Mouse (Mus musculus) limb, embryonic 11.5 days (tissue): ENCODE measurements around the gene Hikeshi. TPM values are rescaled to one million over a fixed set of nuclear protein-coding genes. Genes with fewer than 3 reads are reported as not detected.
A peak's percentile ranks its signal among the peaks of the same experiment; 100 is the strongest.

ENCODE experiments used
- ATAC-seq: fragments of 200-750 bp; cut with Nextera tagmentation; 2 replicates; pipeline ENCODE4 v1.8.0; 2017; ENCODE audit warnings: low read depth; ENCODE audit not compliant: insufficient number of reproducible peaks, low FRiP score, low TSS enrichment
- DNase-seq: peaks from one replicate; pipeline ENCODE4 v3.0.0-alpha.2; 2015; ENCODE audit warnings: low spot score
- H3K27ac ChIP-seq: fragments of 300-500 bp; sonication (generic); replicated peaks from 2 replicates; pipeline ENCODE4 v1.5.1; 2014; ENCODE audit warnings: low read depth, mild to moderate bottlenecking, low read length
- H3K27me3 ChIP-seq: fragments of 300-500 bp; sonication (generic); 2 replicates; pipeline ENCODE4 v1.6.1; 2014; ENCODE audit warnings: mild to moderate bottlenecking, low read length, mixed read lengths; ENCODE audit not compliant: control insufficient read depth, insufficient read depth
- H3K36me3 ChIP-seq: fragments of 300-500 bp; sonication (generic); 2 replicates; pipeline ENCODE4 v1.6.1; 2014; ENCODE audit warnings: mild to moderate bottlenecking, low read length, moderate library complexity, mixed read lengths; ENCODE audit not compliant: control insufficient read depth, insufficient read depth
- H3K4me1 ChIP-seq: fragments of 300-500 bp; sonication (generic); 2 replicates; pipeline ENCODE4 v1.6.1; 2014; ENCODE audit warnings: low read length, mixed read lengths; ENCODE audit not compliant: control insufficient read depth, insufficient read depth
- H3K4me2 ChIP-seq: fragments of 300-500 bp; sonication (generic); 2 replicates; pipeline ENCODE4 v1.6.1; 2014; ENCODE audit warnings: low read depth, mild to moderate bottlenecking, moderate library complexity; ENCODE audit not compliant: severe bottlenecking
- H3K4me3 ChIP-seq: fragments of 300-500 bp; sonication (generic); 2 replicates; pipeline ENCODE4 v1.5.1; 2014; ENCODE audit warnings: low read depth, low read length
- H3K9ac ChIP-seq: fragments of 300-500 bp; sonication (generic); 2 replicates; pipeline ENCODE4 v1.6.1; 2014; ENCODE audit warnings: mild to moderate bottlenecking, low read length
- H3K9me3 ChIP-seq: fragments of 300-500 bp; sonication (generic); 2 replicates; pipeline ENCODE4 v1.6.1; 2016; ENCODE audit warnings: low read length; ENCODE audit not compliant: control insufficient read depth
- WGBS: fragments of 180-500 bp; shearing (Covaris S2); extraction: QIAGEN DNeasy Blood & Tissue Kit; methylation state at CpG from one replicate; pipeline ENCODE4 v1.1.7; 2014; 5-methylcytosine and 5-hydroxymethylcytosine counted together
- polyA plus RNA-seq: library from polyadenylated mRNA; unstranded; fragments of >200 nt; fragmentation: Nextera tagmentation; extraction: Ambion mirVana; gene quantifications from 2 replicates; pipeline ENCODE4 v1.2.1, GENCODE M21; 2014

Hikeshi gene
- polyA plus RNA-seq, 1 experiment from 2014 or later: 149 TPM

GRCm38 (mm10) chr7:89908899-89909621 lies 31.9 kb downstream of the Hikeshi start:
- Histone ChIP-seq H3K9ac (no peak overlapping the region), H3K27ac (no peak overlapping the region), H3K4me3 (no peak overlapping the region), H3K9me3 (no peaks in the 10 kb centered on the region), H3K4me1 (no peaks in the 10 kb centered on the region), H3K4me2 (no peak overlapping the region), H3K27me3 (no peaks in the 10 kb centered on the region), H3K36me3 (no peaks in the 10 kb centered on the region)
- no peak for DNase-seq
- ATAC-seq: no peak
- 57% methylated on average over 20 of the region's 20 CpGs for WGBS

- H3K9ac ChIP-seq: no peak overlapping the region
- DNase-seq: peak; percentile 57
- no peaks in the 10 kb centered on the region for H3K27me3 ChIP-seq
- WGBS: 9% methylated on average over 7 of the region's 7 CpGs
- no peaks in the 10 kb centered on the region for H3K9me3 ChIP-seq
- peak; percentile 72 for ATAC-seq
- H3K4me1 ChIP-seq: no peaks in the 10 kb centered on the region
- no peaks in the 10 kb centered on the region for H3K36me3 ChIP-seq
- no peak overlapping the region for H3K4me2 ChIP-seq
- H3K27ac ChIP-seq: no peak overlapping the region
- H3K4me3 ChIP-seq: no peak overlapping the region
These were observed 32.6 kb downstream of the Hikeshi start for GRCm38 (mm10) chr7:89908421-89908820.

- H3K27ac ChIP-seq: no peak overlapping the region
- H3K27me3 ChIP-seq: no peaks in the 10 kb centered on the region
- H3K9me3 ChIP-seq: no peaks in the 10 kb centered on the region
- ATAC-seq: peak; percentile 51; the same call in 1 of the 2 replicates
- H3K9ac ChIP-seq: no peak overlapping the region
- H3K4me1 ChIP-seq: no peaks in the 10 kb centered on the region
- no peak overlapping the region for H3K4me2 ChIP-seq
- peak; percentile 86 for DNase-seq
- 17% methylated on average over 8 of the region's 8 CpGs for WGBS
- H3K4me3 ChIP-seq: no peak overlapping the region
- no peaks in the 10 kb centered on the region for H3K36me3 ChIP-seq
These were observed 33.1 kb downstream of the Hikeshi start for GRCm38 (mm10) chr7:89907950-89908349.

- Histone ChIP-seq H3K4me1 (no peaks in the 10 kb centered on the region), H3K9ac (no peak within 1 kb of the TSS), H3K4me3 (no peak within 1 kb of the TSS), H3K9me3 (no peaks in the 10 kb centered on the region), H3K27me3 (no peaks in the 10 kb centered on the region), H3K27ac (no peak within 1 kb of the TSS), H3K36me3 (no peaks in the 10 kb centered on the region), H3K4me2 (no peak within 1 kb of the TSS)
- 42% methylated on average over 22 of the region's 22 CpGs for WGBS
- ATAC-seq (peak; percentile 58; the same call in 1 of the 2 replicates), DNase-seq (peak; percentile 34)
These were observed 37.3 kb downstream of the Hikeshi start, which contains the start of gene Ccdc81 for GRCm38 (mm10) chr7:89903442-89904343. Gene Ccdc81, minus strand, starts transcription at chr7:89903629.

- 79% methylated on average over 8 of the region's 8 CpGs for WGBS
- no peaks in the 10 kb centered on the region for H3K27me3 ChIP-seq
- H3K4me3 ChIP-seq: no peak overlapping the region
- DNase-seq (no peak), ATAC-seq (no peak)
- H3K4me1 ChIP-seq: no peaks in the 10 kb centered on the region
- no peaks in the 10 kb centered on the region for H3K36me3 ChIP-seq
- no peak overlapping the region for H3K4me2 ChIP-seq
- no peak overlapping the region for H3K9ac ChIP-seq
- no peaks in the 10 kb centered on the region for H3K9me3 ChIP-seq
- no peak overlapping the region for H3K27ac ChIP-seq
These were observed 38.0 kb downstream of the Hikeshi start for GRCm38 (mm10) chr7:89903007-89903406.

GRCm38 (mm10) chr7:89891856-89892255 lies 49.1 kb downstream of the Hikeshi start:
- DNase-seq (peak; percentile 46), ATAC-seq (no peak)
- no peak overlapping the region for H3K4me2 ChIP-seq
- no peak overlapping the region for H3K27ac ChIP-seq
- H3K27me3 ChIP-seq: no peaks in the 10 kb centered on the region
- 32% methylated on average over 4 of the region's 4 CpGs for WGBS
- H3K4me3 ChIP-seq: no peak overlapping the region
- no peak overlapping the region for H3K9ac ChIP-seq
- no peaks in the 10 kb centered on the region; the same call in 1 of the 2 replicates for H3K9me3 ChIP-seq
- no peaks in the 10 kb centered on the region for H3K36me3 ChIP-seq
- no peaks in the 10 kb centered on the region for H3K4me1 ChIP-seq

GRCm38 (mm10) chr7:89891412-89891811 lies 49.6 kb downstream of the Hikeshi start:
- no peak for ATAC-seq
- H3K4me1 ChIP-seq: no peaks in the 10 kb centered on the region
- H3K9ac ChIP-seq: no peak overlapping the region
- H3K9me3 ChIP-seq: no peaks in the 10 kb centered on the region
- H3K36me3 ChIP-seq: no peaks in the 10 kb centered on the region
- WGBS: 78% methylated on average over 5 of the region's 5 CpGs
- no peaks in the 10 kb centered on the region for H3K27me3 ChIP-seq
- no peak for DNase-seq
- no peak overlapping the region for H3K4me2 ChIP-seq
- H3K27ac ChIP-seq: no peak overlapping the region
- no peak overlapping the region for H3K4me3 ChIP-seq

- ATAC-seq (no peak), DNase-seq (no peak)
- H3K9me3 ChIP-seq: no peaks in the 10 kb centered on the region
- H3K9ac ChIP-seq: no peak overlapping the region
- WGBS: 55% methylated on average over 3 of the region's 3 CpGs
- no peak overlapping the region for H3K4me3 ChIP-seq
- no peaks in the 10 kb centered on the region for H3K36me3 ChIP-seq
- no peak overlapping the region for H3K4me2 ChIP-seq
- no peak overlapping the region for H3K27ac ChIP-seq
- H3K27me3 ChIP-seq: no peaks in the 10 kb centered on the region
- no peaks in the 10 kb centered on the region for H3K4me1 ChIP-seq
These were observed 56.5 kb downstream of the Hikeshi start for GRCm38 (mm10) chr7:89884551-89884950.
